Mouse (Mus musculus) CH12.LX (cell line): Measurements from ENCODE around the gene Fgfr2.

Source experiments
- CTCF ChIP-seq, 2 experiments: IDR thresholded peaks in 1 of 2; conservative IDR thresholded peaks in 1 of 2; 2 replicates each; pipeline ENCODE4 v1.5.1; 2011 to 2012; ENCODE audit warnings: low read depth in 2 of 2, low read length in 2 of 2, improper control_type of control experiment in 1 of 2, inconsistent platforms in 1 of 2, mild to moderate bottlenecking in 1 of 2, moderate library complexity in 1 of 2
- JUND ChIP-seq: conservative IDR thresholded peaks from 2 replicates; pipeline ENCODE4 v1.6.1; 2011; ENCODE audit warnings: low read depth, low read length, improper control_type of control experiment
- KAT2A ChIP-seq: IDR thresholded peaks from 2 replicates; pipeline ENCODE4 v1.6.1; 2012; ENCODE audit warnings: low read length, improper control_type of control experiment, inconsistent platforms; ENCODE audit not compliant: insufficient replicate concordance

- no peak for TF ChIP-seq KAT2A
- no peak for TF ChIP-seq CTCF (conservative IDR thresholded peaks at IDR 0.05 in 1 of 2, IDR thresholded peaks at IDR 0.05 in 1 of 2; ENCODE audit: low read depth in 2 of 2, low read length in 2 of 2)
- no peak for TF ChIP-seq JUND
Measured at GRCm38 (mm10) chr7:131322192-131322591, 1801.0 kb downstream of the Fgfr2 start, which contains the start of gene Cuzd1.
